Mouse (Mus musculus): ENCODE results near the gene Hps4.
A peak's percentile ranks its signal among the peaks of the same experiment; 100 is the strongest.
"Not testable (repeated sequence)": the region's sequence is repeated elsewhere in the genome, so short reads cannot be mapped to it uniquely, and the experiment has no call there.

The Hps4 gene

GRCm38 (mm10) chr5:112402437-112402836, 59.6 kb downstream of the Hps4 start:
- no peak for DNase-seq (ENCODE audit: low spot score in 2 of 2)

GRCm38 (mm10) chr5:112406017-112406416, 63.1 kb downstream of the Hps4 start:
- DNase-seq (ENCODE audit: low spot score in 2 of 2): no peak

- DNase-seq (ENCODE audit: low spot score in 2 of 2): no peak
Measured at GRCm38 (mm10) chr5:112409274-112409673, 66.4 kb downstream of the Hps4 start.

GRCm38 (mm10) chr5:112411072-112411471, 68.2 kb downstream of the Hps4 start:
- no peak for DNase-seq (ENCODE audit: low spot score in 2 of 2)

- DNase-seq (ENCODE audit: low spot score in 2 of 2): peak in 1 of 2 experiments; percentile 56
Measured at GRCm38 (mm10) chr5:112411514-112412335, 68.8 kb downstream of the Hps4 start.

GRCm38 (mm10) chr5:112412781-112413180, 69.9 kb downstream of the Hps4 start:
- not testable (repeated sequence) for DNase-seq (ENCODE audit: low spot score in 2 of 2)

- DNase-seq (ENCODE audit: low spot score in 2 of 2): no peak
Measured at GRCm38 (mm10) chr5:112416673-112417072, 73.8 kb downstream of the Hps4 start.

GRCm38 (mm10) chr5:112418023-112418422, 75.1 kb downstream of the Hps4 start:
- no peak for DNase-seq (ENCODE audit: low spot score in 2 of 2)

- no peak for DNase-seq (ENCODE audit: low spot score in 2 of 2)
Measured at GRCm38 (mm10) chr5:112419535-112419934, 76.7 kb downstream of the Hps4 start.

GRCm38 (mm10) chr5:112426635-112427034, 83.8 kb downstream of the Hps4 start:
- peak in 1 of 2 experiments; percentile 5 for DNase-seq (ENCODE audit: low spot score in 2 of 2)

GRCm38 (mm10) chr5:112427283-112427682, 84.4 kb downstream of the Hps4 start:
- DNase-seq (ENCODE audit: low spot score in 2 of 2): peak; percentile 50 to 72

All from frontal cortex, postnatal 14 days (tissue).